Mouse (Mus musculus) testis, adult 2 months (tissue): Measurements from ENCODE around the gene Ak8.

Experiments used
- CTCF ChIP-seq: fragments of 200-500 bp; IDR thresholded peaks from 2 replicates; pipeline ENCODE4 v1.5.1; 2012; ENCODE audit warnings: low read depth, mild to moderate bottlenecking, inconsistent platforms, low read length, moderate library complexity; ENCODE audit not compliant: control insufficient read depth, insufficient read depth, insufficient replicate concordance
- POLR2A ChIP-seq: fragments of 200-500 bp; IDR thresholded peaks from 2 replicates; pipeline ENCODE4 v1.6.1; 2012; ENCODE audit warnings: low read depth, mild to moderate bottlenecking, inconsistent platforms, low read length, moderate library complexity; ENCODE audit not compliant: control insufficient read depth

DNA sequence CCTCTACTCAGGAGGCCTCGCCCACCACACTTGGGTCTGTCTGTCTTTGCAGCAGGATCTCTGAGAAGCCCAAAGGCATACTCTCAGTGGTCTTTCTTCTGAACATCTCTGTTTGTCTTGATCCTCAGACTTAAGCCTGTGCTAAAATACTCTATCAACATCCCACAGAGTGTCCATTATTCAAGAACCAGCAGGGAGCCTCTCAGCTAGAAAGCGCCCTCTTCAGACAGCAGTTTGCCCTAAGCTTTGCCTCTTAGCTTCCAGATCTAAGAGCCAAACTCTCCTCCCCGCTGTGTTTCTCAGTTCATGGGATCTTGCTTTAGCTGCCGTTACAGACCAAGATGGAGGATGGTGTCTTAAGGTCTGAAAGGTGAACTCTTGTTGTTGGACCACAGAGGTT lies 59.5 kb downstream of the Ak8 start:
- TF ChIP-seq CTCF: no peak
- TF ChIP-seq POLR2A: no peak
